In the genomic region with DNA sequence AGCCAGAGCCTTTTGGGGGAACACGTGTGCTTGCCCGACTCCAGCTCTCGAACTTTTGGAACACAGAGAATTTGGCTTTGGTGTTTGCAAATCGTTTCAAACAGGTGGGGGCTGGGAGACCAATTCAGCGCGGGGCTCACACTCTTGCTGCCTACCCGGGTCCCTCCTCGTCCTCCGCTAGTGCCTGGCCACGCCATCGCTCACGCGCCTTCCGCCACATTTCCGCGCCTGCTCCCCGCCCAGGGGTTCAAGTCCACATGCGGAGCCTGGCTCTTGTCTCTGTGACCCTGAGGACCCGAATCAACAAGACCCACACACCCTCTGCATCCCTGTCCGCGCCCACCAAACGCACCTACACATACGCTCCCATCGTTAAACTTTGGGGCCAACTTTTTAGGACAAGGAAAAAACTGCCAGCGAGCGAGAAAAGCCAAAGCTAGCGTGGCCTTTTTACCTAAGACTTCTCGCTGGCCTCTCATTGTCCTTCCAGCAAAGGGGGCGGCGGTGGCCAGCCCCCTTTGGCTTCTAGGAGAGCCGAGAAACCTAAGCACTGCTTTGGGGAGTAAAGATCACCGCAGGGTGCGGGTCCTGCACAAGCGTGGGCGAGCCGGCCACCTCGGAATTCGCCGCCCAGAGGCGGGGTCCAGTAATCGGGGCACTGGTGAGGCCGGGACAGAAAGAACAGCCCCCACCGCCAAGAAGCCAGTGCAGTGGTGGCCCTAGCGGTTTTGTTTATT, we compare ENCODE assay signal across 7 mouse cellular contexts. TPM values are rescaled to one million over a fixed set of nuclear protein-coding genes. Genes with fewer than 3 reads are reported as not detected.
DNase-seq lines count a peak whose midpoint lies in the region; ATAC-seq and TF ChIP-seq lines count a peak whose summit lies in the region.

No protein-coding gene starts in this region.

- no peak for TF ChIP-seq POLR2A in ES-Bruce4 (IDR thresholded peaks at IDR 0.05; ENCODE audit: insufficient read depth, low read length)

- WGBS in heart, embryonic 14.5 days, result under 1% methylated on average over 44 of the region's 44 CpGs
- WGBS in limb, embryonic 10.5 days, result under 1% methylated on average over 44 of the region's 44 CpGs
- under 1% methylated on average over 44 of the region's 44 CpGs for WGBS in midbrain, embryonic 13.5 days

- ATAC-seq in heart, embryonic 14.5 days (ENCODE audit: insufficient number of reproducible peaks, insufficient read depth, low FRiP score, low read depth), result peak; percentile 52
- ATAC-seq in midbrain, embryonic 13.5 days, result peak; percentile 60

- no peaks in the 10 kb centered on the region for H3K9me3 ChIP-seq in ES-Bruce4 (replicated peaks; ENCODE audit: control insufficient read depth, insufficient read depth, low read length, poor library complexity, severe bottlenecking)
- H3K9me3 ChIP-seq in heart, embryonic 14.5 days (ENCODE audit: control insufficient read depth, low read length), result no peaks in the 10 kb centered on the region
- H3K9me3 ChIP-seq in limb, embryonic 10.5 days (replicated peaks), result no peaks in the 10 kb centered on the region
- peaks cover 4% of the 10 kb centered on the region; the same call in 1 of the 2 replicates for H3K9me3 ChIP-seq in midbrain, embryonic 13.5 days

- H3K27me3 ChIP-seq in ES-Bruce4 (ENCODE audit: control insufficient read depth, insufficient read depth, low read length, poor library complexity, severe bottlenecking), result no peaks in the 10 kb centered on the region
- H3K27me3 ChIP-seq in heart, embryonic 14.5 days (ENCODE audit: control insufficient read depth, insufficient read depth, low read length), result no peaks in the 10 kb centered on the region
- H3K27me3 ChIP-seq in limb, embryonic 10.5 days (ENCODE audit: low read depth, poor library complexity, severe bottlenecking), result no peaks in the 10 kb centered on the region
- H3K27me3 ChIP-seq in midbrain, embryonic 13.5 days, result peaks cover 6% of the 10 kb centered on the region; the same call in 1 of the 2 replicates

- no peaks in the 10 kb centered on the region for H3K36me3 ChIP-seq in ES-Bruce4 (ENCODE audit: control insufficient read depth, insufficient read depth, low read length, poor library complexity, severe bottlenecking)
- no peaks in the 10 kb centered on the region for H3K36me3 ChIP-seq in heart, embryonic 14.5 days (ENCODE audit: control insufficient read depth, insufficient read depth, low read length)
- H3K36me3 ChIP-seq in limb, embryonic 10.5 days, result no peaks in the 10 kb centered on the region
- no peaks in the 10 kb centered on the region for H3K36me3 ChIP-seq in midbrain, embryonic 13.5 days

- peak overlapping the region; percentile 88 for H3K4me3 ChIP-seq in ES-Bruce4 (ENCODE audit: low read depth, low read length)
- H3K4me3 ChIP-seq in heart, embryonic 14.5 days (ENCODE audit: control insufficient read depth in 1 of 2, insufficient read depth in 1 of 2, low read depth in 1 of 2, low read length in 2 of 2), result peak overlapping the region; percentile 80 to 84
- peak overlapping the region; percentile 92 for H3K4me3 ChIP-seq in limb, embryonic 10.5 days
- H3K4me3 ChIP-seq in midbrain, embryonic 13.5 days (replicated peaks), result peak overlapping the region; percentile 83

- peak; percentile 46 for DNase-seq in NIH3T3 (ENCODE audit: low read depth)
- DNase-seq in embryo, embryonic 10 days (ENCODE audit: low spot score), result peak; percentile 72
- DNase-seq in limb, embryonic 10.5 days (ENCODE audit: low spot score), result peak; percentile 71
- no peak for DNase-seq in right cerebral cortex, postnatal 14 days

- H3K4me1 ChIP-seq in ES-Bruce4 (ENCODE audit: control insufficient read depth, insufficient read depth, low read length), result no peaks in the 10 kb centered on the region
- peaks cover 5 to 25% of the 10 kb centered on the region in 2 experiments; a peak in 3 of 4 replicates for H3K4me1 ChIP-seq in heart, embryonic 14.5 days (ENCODE audit: control insufficient read depth in 2 of 2, insufficient read depth in 2 of 2, low read length in 2 of 2)
- H3K4me1 ChIP-seq in limb, embryonic 10.5 days, result peaks cover 39% of the 10 kb centered on the region
- H3K4me1 ChIP-seq in midbrain, embryonic 13.5 days (replicated peaks), result peaks cover 29% of the 10 kb centered on the region

- H3K9ac ChIP-seq in ES-Bruce4 (ENCODE audit: low read depth, poor library complexity, severe bottlenecking), result peak overlapping the region; percentile 90
- H3K9ac ChIP-seq in heart, embryonic 14.5 days (ENCODE audit: low read length), result peak overlapping the region; percentile 75
- H3K9ac ChIP-seq in midbrain, embryonic 13.5 days (replicated peaks), result peak overlapping the region; percentile 59

- no peak for TF ChIP-seq CTCF in ES-Bruce4 (IDR thresholded peaks at IDR 0.05; ENCODE audit: low read depth, low read length)

- H3K4me2 ChIP-seq in heart, embryonic 14.5 days (ENCODE audit: low read length), result peak overlapping the region; percentile 94
- peak overlapping the region; percentile 98 for H3K4me2 ChIP-seq in midbrain, embryonic 13.5 days (replicated peaks)

- peak overlapping the region; percentile 15; the same call in 1 of the 2 replicates for H3K27ac ChIP-seq in ES-Bruce4 (ENCODE audit: insufficient read depth, low read length)
- peak overlapping the region; percentile 92 to 99 for H3K27ac ChIP-seq in heart, embryonic 14.5 days (replicated peaks in 1 of 2; ENCODE audit: control insufficient read depth in 1 of 2, insufficient read depth in 1 of 2, low read depth in 2 of 2, low read length in 2 of 2)
- H3K27ac ChIP-seq in limb, embryonic 10.5 days, result peak overlapping the region; percentile 98
- peak overlapping the region; percentile 51; the same call in 1 of the 2 replicates for H3K27ac ChIP-seq in midbrain, embryonic 13.5 days

- TF ChIP-seq EP300 in ES-Bruce4 (IDR thresholded peaks at IDR 0.05; ENCODE audit: insufficient read depth, low read depth, low read length), result no peak

RNA-seq across cellular contexts. Expression of a gene that starts 0.5 kb away (rescaled TPM):
- polyA plus RNA-seq in ES-Bruce4 (2011; ENCODE audit: insufficient read depth, insufficient read length, low read depth, missing spikeins), result 22.4 and 26.2 TPM in 2 replicates
- 7.6 and 7.9 TPM in 2 replicates for polyA plus RNA-seq in heart, embryonic 14.5 days (2014; fragmentation: Nextera tagmentation; extraction: Ambion mirVana)
- polyA plus RNA-seq in limb, embryonic 10.5 days (2016; fragmentation: Nextera tagmentation; extraction: Ambion mirVana), result 10.4 and 16.7 TPM in 2 replicates
- polyA plus RNA-seq in midbrain, embryonic 13.5 days (2015; fragmentation: Nextera tagmentation; extraction: Ambion mirVana), result 39.2 and 39.4 TPM in 2 replicates

Comparison
In these comparisons a context has a peak if more than half of its experiments do, and no peak if none do; other contexts are left out.
1. H3K27ac ChIP-seq: peak in every context shown above with its lines; median percentile 98 in limb, embryonic 10.5 days; 96 in heart, embryonic 14.5 days; 51 in midbrain, embryonic 13.5 days; 15 in ES-Bruce4.